Comparison of ENCODE assay signal across 8 mouse cellular contexts in the genomic region with DNA sequence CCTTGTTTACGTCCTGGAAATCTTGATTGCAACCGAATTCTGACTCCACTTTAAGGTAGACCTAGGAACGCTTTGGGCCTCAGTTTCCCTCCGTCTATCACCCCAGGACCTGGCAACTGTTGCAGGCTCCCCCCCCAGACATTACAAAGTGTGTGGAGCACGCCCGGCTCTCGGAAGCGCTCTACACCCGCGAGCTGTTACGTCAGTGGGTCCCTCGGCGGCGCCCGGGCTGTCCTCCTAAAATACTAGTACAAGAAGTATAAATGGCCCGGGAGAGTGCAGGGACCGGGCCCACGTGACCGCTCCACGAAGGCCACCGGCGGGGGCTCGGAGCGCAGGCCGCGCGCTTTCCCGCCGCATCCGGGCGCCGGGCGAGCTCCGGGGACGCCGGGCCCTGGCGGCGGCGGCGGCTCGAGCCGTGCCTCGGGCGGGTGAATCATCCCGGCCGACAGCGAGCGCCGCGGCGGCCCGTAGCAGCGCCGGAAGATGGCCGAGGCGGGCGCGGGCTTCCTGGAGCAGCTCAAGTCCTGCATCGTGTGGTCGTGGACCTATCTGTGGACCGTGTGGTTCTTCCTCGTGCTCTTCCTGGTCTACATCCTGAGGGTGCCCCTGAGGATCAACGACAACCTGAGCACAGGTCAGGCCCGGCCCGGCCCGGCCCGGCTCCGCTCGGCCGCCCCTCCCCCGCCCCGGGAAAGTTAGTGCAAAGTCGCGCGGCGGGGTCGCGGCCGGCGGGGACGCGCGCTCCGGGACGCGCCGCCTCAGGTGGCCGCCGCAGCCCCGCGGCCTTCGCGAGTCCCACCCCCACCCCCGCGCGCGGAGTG. TPM values are rescaled to one million over a fixed set of nuclear protein-coding genes. Genes with fewer than 3 reads are reported as not detected.
DNase-seq lines count a peak whose midpoint lies in the region; ATAC-seq and TF ChIP-seq lines count a peak whose summit lies in the region.

No protein-coding gene starts in this region.

- H3K4me1 ChIP-seq in embryonic facial prominence, embryonic 15.5 days: peaks cover 12% of the 10 kb centered on the region; the same call in 1 of the 2 replicates
- no peaks in the 10 kb centered on the region for H3K4me1 ChIP-seq in midbrain, postnatal 0 days (ENCODE audit: insufficient read depth, low read length)

- 0 out of 2 replicates have a peak, but pooled peaks cover 4% of the 10 kb centered on the region for H3K36me3 ChIP-seq in embryonic facial prominence, embryonic 15.5 days
- no peaks in the 10 kb centered on the region for H3K36me3 ChIP-seq in midbrain, postnatal 0 days (ENCODE audit: insufficient read depth, low read length)

- no peaks in the 10 kb centered on the region for H3K9me3 ChIP-seq in embryonic facial prominence, embryonic 15.5 days (replicated peaks)
- no peaks in the 10 kb centered on the region for H3K9me3 ChIP-seq in midbrain, postnatal 0 days (ENCODE audit: low read length)

- peak overlapping the region; percentile 77 for H3K4me3 ChIP-seq in embryonic facial prominence, embryonic 15.5 days (replicated peaks)
- peak overlapping the region; percentile 85 for H3K4me3 ChIP-seq in midbrain, postnatal 0 days (ENCODE audit: low read depth, low read length)

- peak overlapping the region; percentile 93 for H3K27ac ChIP-seq in embryonic facial prominence, embryonic 15.5 days (replicated peaks)
- H3K27ac ChIP-seq in midbrain, postnatal 0 days (ENCODE audit: low read depth, low read length): peak overlapping the region; percentile 68

- H3K27me3 ChIP-seq in embryonic facial prominence, embryonic 15.5 days: no peaks in the 10 kb centered on the region
- H3K27me3 ChIP-seq in midbrain, postnatal 0 days (ENCODE audit: insufficient read depth, low read length): no peaks in the 10 kb centered on the region

- DNase-seq in A20 (ENCODE audit: low read depth, low spot score): peak; percentile 77
- peak; percentile 22 to 56 for DNase-seq in adrenal gland, postnatal 4 days (ENCODE audit: low spot score in 2 of 2)
- DNase-seq in heart, adult 9 months (ENCODE audit: low spot score in 2 of 2): peak; percentile 75 to 79
- DNase-seq in kidney, adult 9 months: peak; percentile 74
- peak; percentile 77 for DNase-seq in liver
- DNase-seq in midbrain, postnatal 0 days (ENCODE audit: low spot score): peak; percentile 60
- peak; percentile 46 to 66 for DNase-seq in spleen, postnatal 14 days (ENCODE audit: low spot score in 2 of 2)

- peak overlapping the region; percentile 68 for H3K9ac ChIP-seq in embryonic facial prominence, embryonic 15.5 days
- peak overlapping the region; percentile 77 for H3K9ac ChIP-seq in midbrain, postnatal 0 days (replicated peaks; ENCODE audit: low read length, poor library complexity, severe bottlenecking)

- under 1% methylated on average over 97 of the region's 97 CpGs for WGBS in embryonic facial prominence, embryonic 15.5 days
- WGBS in midbrain, postnatal 0 days: under 1% methylated on average over 76 of the region's 97 CpGs

- no peak for TF ChIP-seq CTCF in midbrain, postnatal 0 days (IDR thresholded peaks at IDR 0.05)

- H3K4me2 ChIP-seq in embryonic facial prominence, embryonic 15.5 days (replicated peaks): peak overlapping the region; percentile 54
- H3K4me2 ChIP-seq in midbrain, postnatal 0 days (ENCODE audit: low read depth, low read length, poor library complexity, severe bottlenecking): peak overlapping the region; percentile 87

- ATAC-seq in embryonic facial prominence, embryonic 15.5 days (ENCODE audit: insufficient number of reproducible peaks, low FRiP score, low TSS enrichment, low read depth): peak; percentile 84
- ATAC-seq in midbrain, postnatal 0 days (ENCODE audit: low FRiP score): peak; percentile 82

RNA-seq across cellular contexts. Expression of gene St7, which starts 1.2 kb away (rescaled TPM):
- total RNA-seq in adrenal gland, postnatal 4 days (2021): 10 to 100 TPM; 27.0 to 27.4 TPM
- 23.4 and 29.5 TPM in 2 replicates for polyA plus RNA-seq in embryonic facial prominence, embryonic 15.5 days (2015; fragmentation: Nextera tagmentation; extraction: Ambion mirVana)
- total RNA-seq in midbrain, postnatal 0 days (2014; rRNA removed): 69.5 and 72.9 TPM in 2 replicates
- polyA plus RNA-seq in midbrain, postnatal 0 days (2015; fragmentation: Nextera tagmentation; extraction: Ambion mirVana): 35.9 and 39.4 TPM in 2 replicates

RNA-seq across cellular contexts. Expression of gene Capza2, which starts 57.9 kb away (rescaled TPM):
- total RNA-seq in adrenal gland, postnatal 4 days (2021): 100 to 1,000 TPM; 140 to 146 TPM
- polyA plus RNA-seq in embryonic facial prominence, embryonic 15.5 days (2015; fragmentation: Nextera tagmentation; extraction: Ambion mirVana): 193 and 194 TPM in 2 replicates
- total RNA-seq in midbrain, postnatal 0 days (2014; rRNA removed): 136 and 173 TPM in 2 replicates
- 233 and 235 TPM in 2 replicates for polyA plus RNA-seq in midbrain, postnatal 0 days (2015; fragmentation: Nextera tagmentation; extraction: Ambion mirVana)

Comparison
In these comparisons a context has a peak if more than half of its experiments do, and no peak if none do; other contexts are left out.
1. Peak in every context shown above with its lines: DNase-seq, ATAC-seq, H3K4me3 ChIP-seq and H3K27ac ChIP-seq.